Comparison of ENCODE assay signal across 11 mouse cellular contexts in genomic region chr5:64679996-64680625, GRCm38 (mm10).
A peak's percentile ranks its signal among the peaks of the same experiment; 100 is the strongest.
DNase-seq lines count a peak whose midpoint lies in the region; ATAC-seq and TF ChIP-seq lines count a peak whose summit lies in the region.
"Had no signal": no experiment of that assay in that cellular context is flagged by ENCODE, and none has a peak within 500 bp of the region (broad histone marks: within the 10 kb centered on the region; RNA-seq: fewer than 3 reads in every experiment).

No protein-coding gene starts in this region.

- DNase-seq in heart, adult 11 months, result peak; percentile 98
- DNase-seq in liver, embryonic 11.5 days (ENCODE audit: low spot score), result no peak
- no peak for DNase-seq in cerebellum, adult 11-12 months
- no peak for DNase-seq in cerebellum, adult 18-20 months

- ATAC-seq in heart, embryonic 11.5 days (replicated peaks; ENCODE audit: insufficient number of reproducible peaks, low FRiP score, low TSS enrichment), result no peak
- peak; percentile 40; the same call in 1 of the 2 replicates for ATAC-seq in liver, embryonic 11.5 days (replicated peaks; ENCODE audit: low FRiP score)
- no peak for ATAC-seq in neural tube, embryonic 15.5 days (ENCODE audit: low FRiP score)
- ATAC-seq: forebrain, embryonic 14.5 days; intestine, embryonic 15.5 days had no signal

- H3K27ac ChIP-seq in heart, embryonic 11.5 days (ENCODE audit: low read depth, low read length), result no peak overlapping the region
- peak overlapping the region; percentile 64 for H3K27ac ChIP-seq in bone marrow macrophage, adult 2 months (ENCODE audit: insufficient read depth, low read depth, low read length)
- H3K27ac ChIP-seq in liver, embryonic 11.5 days (ENCODE audit: low read depth, low read length), result no peak overlapping the region
- H3K27ac ChIP-seq in neural tube, embryonic 15.5 days (replicated peaks), result no peak overlapping the region
- H3K27ac ChIP-seq: intestine, embryonic 15.5 days; macrophage had no signal

- no peak overlapping the region for H3K9ac ChIP-seq in heart, embryonic 11.5 days (ENCODE audit: low read depth, low read length)
- H3K9ac ChIP-seq in liver, embryonic 11.5 days (ENCODE audit: low read depth, low read length), result no peak overlapping the region
- no peak overlapping the region for H3K9ac ChIP-seq in neural tube, embryonic 15.5 days (replicated peaks)
- H3K9ac ChIP-seq: intestine, embryonic 15.5 days had no signal

- 67% methylated on average over 18 of the region's 18 CpGs for WGBS in heart, embryonic 11.5 days (ENCODE audit: insufficient replicate concordance)
- WGBS in liver, embryonic 11.5 days, result 54% methylated on average over 18 of the region's 18 CpGs
- WGBS in neural tube, embryonic 15.5 days, result 79% methylated on average over 18 of the region's 18 CpGs

- TF ChIP-seq CTCF in E14TG2a.4 (conservative IDR thresholded peaks at IDR 0.05; ENCODE audit: low read length), result no peak
- no peak for TF ChIP-seq CTCF in bone marrow macrophage, adult 2 months (IDR thresholded peaks at IDR 0.05; ENCODE audit: low read depth, low read length)

- H3K9me3 ChIP-seq in heart, embryonic 11.5 days (replicated peaks; ENCODE audit: control insufficient read depth, low read length), result no peaks in the 10 kb centered on the region
- no peaks in the 10 kb centered on the region for H3K9me3 ChIP-seq in E14TG2a.4 (ENCODE audit: low read length)
- H3K9me3 ChIP-seq in liver, embryonic 11.5 days (ENCODE audit: control insufficient read depth, low read length), result no peaks in the 10 kb centered on the region
- no peaks in the 10 kb centered on the region for H3K9me3 ChIP-seq in neural tube, embryonic 15.5 days (replicated peaks)
- H3K9me3 ChIP-seq: intestine, embryonic 15.5 days had no signal

- 0 out of 2 replicates have a peak, but pooled peaks cover 3% of the 10 kb centered on the region for H3K4me1 ChIP-seq in heart, embryonic 11.5 days (ENCODE audit: control insufficient read depth, insufficient read depth, low read length)
- peaks cover 63% of the 10 kb centered on the region for H3K4me1 ChIP-seq in E14TG2a.4 (replicated peaks; ENCODE audit: low read depth, low read length)
- H3K4me1 ChIP-seq in bone marrow macrophage, adult 2 months (ENCODE audit: control insufficient read depth, insufficient read depth, low read length), result peaks cover 45% of the 10 kb centered on the region
- H3K4me1 ChIP-seq in liver, embryonic 11.5 days (replicated peaks; ENCODE audit: control insufficient read depth, insufficient read depth, low read length), result peaks cover 8% of the 10 kb centered on the region; the same call in 1 of the 2 replicates
- no peaks in the 10 kb centered on the region for H3K4me1 ChIP-seq in neural tube, embryonic 15.5 days

- no peaks in the 10 kb centered on the region for H3K27me3 ChIP-seq in heart, embryonic 11.5 days (ENCODE audit: control insufficient read depth, insufficient read depth, low read length)
- H3K27me3 ChIP-seq in E14TG2a.4 (ENCODE audit: insufficient read depth, low read length), result no peaks in the 10 kb centered on the region
- H3K27me3 ChIP-seq in liver, embryonic 11.5 days (replicated peaks; ENCODE audit: control insufficient read depth, insufficient read depth, low read length), result no peaks in the 10 kb centered on the region
- no peaks in the 10 kb centered on the region for H3K27me3 ChIP-seq in neural tube, embryonic 15.5 days (replicated peaks)
- H3K27me3 ChIP-seq: intestine, embryonic 15.5 days had no signal

- no peak for TF ChIP-seq POLR2A in bone marrow macrophage, adult 2 months (IDR thresholded peaks at IDR 0.05; ENCODE audit: borderline replicate concordance, low read depth, low read length)

- no peak overlapping the region for H3K4me2 ChIP-seq in heart, embryonic 11.5 days
- H3K4me2 ChIP-seq in liver, embryonic 11.5 days, result peak overlapping the region; percentile 42
- no peak overlapping the region for H3K4me2 ChIP-seq in neural tube, embryonic 15.5 days
- H3K4me2 ChIP-seq: intestine, embryonic 15.5 days had no signal

- no peak overlapping the region for H3K4me3 ChIP-seq in heart, embryonic 11.5 days (ENCODE audit: low read depth, low read length)
- H3K4me3 ChIP-seq in E14TG2a.4 (replicated peaks; ENCODE audit: low read length), result peak overlapping the region; percentile 41; the same call in 1 of the 2 replicates
- no peak overlapping the region for H3K4me3 ChIP-seq in bone marrow macrophage, adult 2 months (ENCODE audit: insufficient read depth, low read length)
- peak overlapping the region; percentile 16; the same call in 1 of the 2 replicates for H3K4me3 ChIP-seq in liver, embryonic 11.5 days (ENCODE audit: low read depth, low read length)
- H3K4me3 ChIP-seq in neural tube, embryonic 15.5 days (replicated peaks), result no peak overlapping the region
- H3K4me3 ChIP-seq: intestine, embryonic 15.5 days had no signal

- no peaks in the 10 kb centered on the region for H3K36me3 ChIP-seq in heart, embryonic 11.5 days (ENCODE audit: control insufficient read depth, insufficient read depth, low read length)
- no peaks in the 10 kb centered on the region for H3K36me3 ChIP-seq in E14TG2a.4 (ENCODE audit: insufficient read depth, low read length)
- no peaks in the 10 kb centered on the region for H3K36me3 ChIP-seq in liver, embryonic 11.5 days (ENCODE audit: control insufficient read depth, insufficient read depth, low read length)
- no peaks in the 10 kb centered on the region for H3K36me3 ChIP-seq in neural tube, embryonic 15.5 days
- H3K36me3 ChIP-seq: intestine, embryonic 15.5 days had no signal

Comparison
In these comparisons a context has a peak if more than half of its experiments do, and no peak if none do; other contexts are left out.
1. H3K4me3 ChIP-seq: peak in E14TG2a.4 (single experiment) and liver, embryonic 11.5 days (single experiment); none in heart, embryonic 11.5 days (single experiment), bone marrow macrophage, adult 2 months (single experiment) and neural tube, embryonic 15.5 days (single experiment).